Mouse (Mus musculus) adrenal gland, adult (tissue): Measurements from ENCODE around the gene Trpm8.

Experiments used
- DNase-seq, 2 experiments: peaks; one replicate each; pipeline ENCODE4 v3.0.0; 2022 to 2023; ENCODE audit warnings: low spot score in 1 of 2; ENCODE audit not compliant: inconsistent age in 2 of 2

The Trpm8 gene

GRCm38 (mm10) chr1:88246386-88246785, 31.1 kb upstream of the Trpm8 start:
- no peak for DNase-seq

GRCm38 (mm10) chr1:88247660-88248059, 29.8 kb upstream of the Trpm8 start:
- no peak for DNase-seq

GRCm38 (mm10) chr1:88248658-88249057, 28.8 kb upstream of the Trpm8 start:
- DNase-seq, result no peak

- DNase-seq, result no peak
Observed at GRCm38 (mm10) chr1:88249596-88249995, 27.9 kb upstream of the Trpm8 start.

GRCm38 (mm10) chr1:88250023-88250422, 27.4 kb upstream of the Trpm8 start:
- no peak for DNase-seq

- no peak for DNase-seq
Observed at GRCm38 (mm10) chr1:88253106-88253505, 24.4 kb upstream of the Trpm8 start.

- DNase-seq, result no peak
Observed at GRCm38 (mm10) chr1:88253540-88253939, 23.9 kb upstream of the Trpm8 start.

GRCm38 (mm10) chr1:88254793-88255465, 22.5 kb upstream of the Trpm8 start:
- DNase-seq, result peak in 1 of 2 experiments; percentile 31

GRCm38 (mm10) chr1:88255466-88255857, 22.0 kb upstream of the Trpm8 start:
- no peak for DNase-seq

- no peak for DNase-seq
Observed at GRCm38 (mm10) chr1:88255989-88256754, 21.3 kb upstream of the Trpm8 start.

- peak in 1 of 2 experiments; percentile 72 for DNase-seq
Observed at GRCm38 (mm10) chr1:88256886-88257663, 20.4 kb upstream of the Trpm8 start.

GRCm38 (mm10) chr1:88257681-88258080, 19.8 kb upstream of the Trpm8 start:
- peak in 1 of 2 experiments; percentile 60 for DNase-seq

- peak in 1 of 2 experiments; percentile 54 for DNase-seq
Observed at GRCm38 (mm10) chr1:88258361-88258760, 19.1 kb upstream of the Trpm8 start.

GRCm38 (mm10) chr1:88258881-88259642, 18.4 kb upstream of the Trpm8 start:
- DNase-seq, result peak; percentile 55 to 83

- no peak for DNase-seq
Observed at GRCm38 (mm10) chr1:88259643-88260024, 17.8 kb upstream of the Trpm8 start.

- peak in 1 of 2 experiments; percentile 80 for DNase-seq
Observed at GRCm38 (mm10) chr1:88260114-88260513, 17.3 kb upstream of the Trpm8 start.

- peak in 1 of 2 experiments; percentile 62 for DNase-seq
Observed at GRCm38 (mm10) chr1:88260604-88261377, 16.7 kb upstream of the Trpm8 start.

- DNase-seq, result peak in 1 of 2 experiments; percentile 71
Observed at GRCm38 (mm10) chr1:88261706-88262105, 15.8 kb upstream of the Trpm8 start.

GRCm38 (mm10) chr1:88262255-88262654, 15.2 kb upstream of the Trpm8 start:
- DNase-seq, result peak; percentile 82 to 92

GRCm38 (mm10) chr1:88262961-88263360, 14.5 kb upstream of the Trpm8 start:
- DNase-seq, result no peak
